Mouse (Mus musculus): Measurements from ENCODE around the gene Nprl2.

The Nprl2 gene

GRCm38 (mm10) chr9:107541474-107542351, at the start of gene Nprl2, which contains the start of gene Cyb561d2:
Nprl2 (plus strand) TSS chr9:107542226.
Cyb561d2 (minus strand) TSS chr9:107542193.
- DNase-seq = peak; percentile 97

- no peak for DNase-seq
Measured at GRCm38 (mm10) chr9:107493511-107493910, 48.5 kb upstream of the Nprl2 start.

GRCm38 (mm10) chr9:107494238-107494637, 47.8 kb upstream of the Nprl2 start:
- no peak for DNase-seq

GRCm38 (mm10) chr9:107496359-107496758, 45.7 kb upstream of the Nprl2 start:
- no peak for DNase-seq

GRCm38 (mm10) chr9:107500708-107501286, 41.2 kb upstream of the Nprl2 start:
- no peak for DNase-seq

GRCm38 (mm10) chr9:107502131-107502846, 39.7 kb upstream of the Nprl2 start:
- DNase-seq = no peak

- no peak for DNase-seq
Measured at GRCm38 (mm10) chr9:107504662-107505537, 37.1 kb upstream of the Nprl2 start.

GRCm38 (mm10) chr9:107508266-107508665, 33.8 kb upstream of the Nprl2 start:
- DNase-seq = no peak

GRCm38 (mm10) chr9:107510384-107511100, 31.5 kb upstream of the Nprl2 start:
- no peak for DNase-seq

GRCm38 (mm10) chr9:107511436-107511835, 30.6 kb upstream of the Nprl2 start:
- DNase-seq = no peak

GRCm38 (mm10) chr9:107512326-107512725, 29.7 kb upstream of the Nprl2 start:
- no peak for DNase-seq

- peak; percentile 85 for DNase-seq
Measured at GRCm38 (mm10) chr9:107514303-107514955, 27.6 kb upstream of the Nprl2 start.

GRCm38 (mm10) chr9:107520331-107520730, 21.7 kb upstream of the Nprl2 start:
- DNase-seq = no peak

- DNase-seq = no peak
Measured at GRCm38 (mm10) chr9:107521190-107521589, 20.8 kb upstream of the Nprl2 start.

- no peak for DNase-seq
Measured at GRCm38 (mm10) chr9:107521711-107522399, 20.2 kb upstream of the Nprl2 start.

GRCm38 (mm10) chr9:107522400-107522711, 19.7 kb upstream of the Nprl2 start:
- no peak for DNase-seq

- peak; percentile 80 for DNase-seq
Measured at GRCm38 (mm10) chr9:107526198-107527026, 15.6 kb upstream of the Nprl2 start.

GRCm38 (mm10) chr9:107533791-107534407, 8.1 kb upstream of the Nprl2 start, which contains the start of gene Tmem115:
Tmem115 (plus strand) TSS chr9:107533945.
- DNase-seq = peak; percentile 96

Measured in lung, postnatal 10 days (tissue).